Mouse (Mus musculus) c-Kit-positive CD71-negative TER-119-negative erythroid progenitor cells, embryonic 14.5 days (primary cell): ENCODE results near the gene Hsdl2.
"Not testable (repeated sequence)": the region's sequence is repeated elsewhere in the genome, so short reads cannot be mapped to it uniquely, and the experiment has no call there.

Experiments
- DNase-seq: peaks from one replicate; pipeline ENCODE4 v3.0.0-alpha.2; 2013; ENCODE audit warnings: low read depth

Hsdl2 gene

DNA sequence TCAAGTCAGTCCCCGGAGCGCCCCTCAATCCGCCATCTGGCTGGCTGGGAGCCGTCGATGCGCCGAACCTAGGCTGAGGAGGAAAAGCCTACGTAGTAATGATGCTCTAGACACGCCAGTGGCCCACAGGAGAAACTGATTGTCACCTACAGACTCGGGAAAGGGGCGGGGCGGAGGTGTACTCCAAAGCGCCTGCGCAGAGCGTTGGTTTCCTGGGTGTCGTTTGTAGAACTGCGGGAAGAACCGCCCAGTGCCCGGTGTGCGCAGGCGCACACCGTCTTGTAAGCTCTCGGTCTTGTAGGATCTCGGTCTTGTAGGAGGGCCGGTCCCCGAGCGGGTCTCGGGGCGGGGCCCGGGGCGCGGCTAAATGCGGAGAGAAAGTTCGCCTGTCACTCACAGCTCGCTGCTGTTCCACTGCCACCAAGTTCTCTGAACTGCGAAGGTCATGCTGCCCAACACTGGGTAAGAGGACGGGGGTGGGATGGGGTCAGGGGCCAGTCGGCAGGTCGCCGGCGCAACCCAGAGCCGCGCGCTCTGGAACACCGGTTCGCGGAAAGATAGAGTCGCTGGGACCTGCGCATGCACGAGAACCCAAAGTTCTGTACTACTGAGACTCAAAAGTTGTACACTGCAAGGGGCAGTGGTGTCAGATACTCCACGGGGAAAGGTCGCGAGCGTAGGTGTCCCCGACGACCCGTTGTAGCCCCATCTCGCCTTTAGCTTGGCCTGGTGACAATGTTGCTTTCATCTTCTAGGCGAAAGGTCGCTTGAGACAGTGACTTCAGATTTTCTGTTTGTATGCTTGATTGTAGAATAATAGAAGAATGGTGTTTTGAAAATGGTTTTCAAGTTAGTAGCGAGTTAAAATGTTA lies at the start of gene Hsdl2:
Gene Hsdl2, plus strand, starts transcription at position 250 of the 872 bp plus-strand sequence.
- DNase-seq, result peak; percentile 99

DNA sequence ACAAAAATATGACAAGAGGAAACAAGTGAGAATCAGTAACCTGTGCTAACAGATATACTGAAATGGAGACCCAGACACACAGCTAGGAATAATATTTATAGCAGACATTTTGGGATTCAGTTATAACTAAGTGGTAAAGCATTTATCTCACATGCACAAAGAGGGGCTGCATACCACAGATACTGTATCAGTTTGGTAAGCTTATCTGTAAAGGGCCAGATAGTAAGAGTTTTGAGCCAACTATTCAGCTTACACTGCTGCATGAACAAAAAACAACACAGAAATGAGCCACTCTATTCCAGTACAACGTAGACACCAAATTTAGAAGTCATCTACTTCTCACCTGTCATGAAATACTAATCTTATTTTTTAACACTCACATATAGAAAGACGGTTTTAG lies 48.1 kb upstream of the Hsdl2 start:
- no peak for DNase-seq

DNA sequence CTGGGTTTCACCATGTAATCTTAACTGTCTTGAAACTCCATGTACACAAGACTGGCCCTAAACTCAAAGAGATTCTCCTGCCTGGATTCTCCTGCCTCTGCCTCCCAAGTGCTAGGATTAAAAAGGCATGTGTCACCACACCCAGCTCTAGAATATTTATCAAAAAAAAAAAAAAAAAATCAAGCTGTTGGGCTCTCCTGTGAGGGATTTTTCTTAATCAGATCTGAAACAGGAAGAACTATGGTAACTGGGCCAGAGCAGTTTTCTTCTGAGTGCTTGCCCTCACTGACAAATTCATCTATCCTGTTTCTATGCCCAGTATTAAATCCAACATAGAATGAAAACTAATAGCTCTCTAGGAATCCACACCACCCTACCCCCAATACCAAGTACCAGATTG lies 45.7 kb upstream of the Hsdl2 start:
- no peak for DNase-seq

DNA sequence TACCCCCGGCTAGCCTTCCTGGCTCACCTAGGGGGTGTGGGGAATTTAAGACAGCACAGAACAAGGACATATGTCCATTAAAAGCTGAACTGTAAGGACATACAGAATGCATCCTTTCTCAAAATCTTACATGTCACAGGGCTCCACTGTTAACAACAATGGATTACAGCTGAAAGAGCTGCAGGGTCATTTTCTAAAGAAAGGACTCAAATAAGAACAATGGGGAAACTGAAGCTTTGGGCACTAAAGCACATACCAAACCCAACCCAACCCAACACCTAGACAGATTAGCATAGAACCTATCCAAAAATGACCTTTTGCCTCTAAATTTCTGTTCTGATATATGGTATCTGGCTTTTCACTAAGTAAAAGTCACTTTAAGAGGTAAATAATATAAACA lies 45.1 kb upstream of the Hsdl2 start:
- DNase-seq, result no peak

DNA sequence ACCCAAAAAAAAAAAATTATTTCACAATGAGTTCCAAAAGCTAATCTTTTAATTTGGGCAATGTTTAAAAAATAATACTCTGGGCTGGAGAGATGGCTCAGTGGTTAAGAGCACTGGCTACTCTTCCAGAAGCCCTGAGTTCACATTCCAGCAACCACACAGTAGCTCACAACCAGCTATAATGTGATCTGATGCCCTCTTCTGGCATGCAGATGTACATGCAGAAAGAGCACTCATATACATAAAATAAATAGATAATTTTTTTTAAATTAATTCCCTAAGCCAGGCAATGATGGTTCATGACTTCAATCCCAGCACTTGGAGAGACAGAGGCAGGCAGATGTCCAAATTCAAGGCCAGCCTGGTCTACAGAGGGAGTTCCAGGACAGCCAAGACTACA lies 38.4 kb upstream of the Hsdl2 start:
- DNase-seq, result no peak

DNA sequence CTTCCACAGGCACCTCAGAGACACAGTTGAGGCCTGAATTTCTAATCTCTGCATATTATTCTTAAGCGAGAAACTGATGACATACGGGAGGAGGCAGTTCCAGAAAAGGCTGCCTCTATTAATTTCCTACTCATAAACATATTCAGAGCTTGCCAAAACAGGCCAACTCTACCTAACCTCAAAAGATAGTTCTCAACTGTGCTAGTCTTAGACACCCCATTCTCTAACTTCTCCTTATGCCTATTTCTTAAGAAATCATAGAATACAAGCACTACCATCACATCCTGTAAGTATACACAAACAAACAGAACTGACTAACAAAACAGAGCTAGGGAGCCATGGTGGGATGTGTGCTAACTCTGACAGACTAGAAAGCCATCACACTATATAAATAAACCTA lies 36.7 kb upstream of the Hsdl2 start:
- DNase-seq, result no peak

DNA sequence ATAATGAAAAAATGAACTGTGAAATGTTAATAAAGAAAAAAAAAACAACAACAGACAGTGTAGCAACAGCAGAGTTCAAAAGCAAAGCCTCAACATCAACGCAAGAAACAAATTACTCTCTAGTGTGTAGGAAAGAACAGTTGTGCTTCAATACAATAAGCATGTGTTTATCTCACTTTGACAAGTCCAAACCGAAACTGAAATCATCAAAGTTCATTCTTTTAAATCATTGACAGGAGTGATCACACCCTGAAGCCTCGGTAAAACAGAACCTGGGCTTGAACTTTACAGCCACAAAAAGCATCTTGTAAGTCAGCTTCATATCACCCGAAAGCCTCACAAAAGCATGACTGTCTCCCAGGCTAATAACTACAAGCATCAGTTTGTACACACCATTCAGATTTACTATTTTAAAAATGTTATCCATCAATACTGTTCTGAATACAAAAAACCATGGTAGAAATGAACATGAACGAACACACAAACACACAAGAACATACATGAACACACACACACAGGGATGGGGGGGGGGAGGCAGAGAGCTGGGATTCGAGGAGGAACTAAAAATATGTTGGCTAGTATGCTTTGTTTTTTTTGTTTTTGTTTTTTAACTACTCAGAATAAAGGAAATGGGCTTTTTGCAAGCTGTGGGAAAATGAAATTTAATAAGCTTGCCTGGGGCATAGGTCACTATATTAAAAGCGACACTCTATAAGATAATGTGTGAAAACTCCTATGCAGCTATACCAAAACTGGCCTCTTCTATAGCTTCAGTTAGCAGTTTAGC lies 34.9 kb upstream of the Hsdl2 start:
- no peak for DNase-seq

DNA sequence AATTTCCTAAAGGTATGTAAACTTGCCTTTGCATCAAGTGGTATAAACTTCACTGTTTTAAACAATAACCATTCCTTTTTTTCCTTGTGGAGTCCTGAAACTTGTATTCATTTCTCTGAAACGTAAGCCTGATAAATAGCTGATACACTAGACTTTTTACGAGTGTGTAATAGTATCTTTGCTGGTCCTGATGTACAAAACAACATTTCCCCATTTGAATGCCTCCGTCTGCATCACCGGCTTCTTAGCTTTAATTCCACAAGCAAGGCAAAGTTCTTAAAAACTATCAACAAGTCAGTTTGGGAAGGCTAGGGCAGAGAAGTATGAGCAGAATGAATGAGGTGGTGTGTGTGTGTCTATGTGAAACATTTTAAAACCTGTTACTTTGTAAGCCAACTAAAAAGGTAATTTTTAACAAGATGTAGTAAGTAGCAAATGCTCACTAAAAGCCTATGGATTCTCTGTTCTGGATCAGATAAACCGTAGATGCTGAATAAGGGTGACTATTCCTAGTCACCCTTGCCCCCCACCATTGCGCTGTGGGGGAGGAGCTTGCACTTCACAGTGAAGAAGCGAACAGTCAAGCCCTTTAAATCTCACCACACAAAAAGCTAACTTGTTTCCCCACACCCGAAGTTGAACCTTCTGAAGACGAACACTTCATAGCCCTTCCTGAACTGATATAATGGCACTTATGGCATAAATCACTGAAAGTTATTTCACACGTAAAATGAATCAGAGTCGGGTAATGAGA lies 34.0 kb upstream of the Hsdl2 start:
- DNase-seq, result no peak

DNA sequence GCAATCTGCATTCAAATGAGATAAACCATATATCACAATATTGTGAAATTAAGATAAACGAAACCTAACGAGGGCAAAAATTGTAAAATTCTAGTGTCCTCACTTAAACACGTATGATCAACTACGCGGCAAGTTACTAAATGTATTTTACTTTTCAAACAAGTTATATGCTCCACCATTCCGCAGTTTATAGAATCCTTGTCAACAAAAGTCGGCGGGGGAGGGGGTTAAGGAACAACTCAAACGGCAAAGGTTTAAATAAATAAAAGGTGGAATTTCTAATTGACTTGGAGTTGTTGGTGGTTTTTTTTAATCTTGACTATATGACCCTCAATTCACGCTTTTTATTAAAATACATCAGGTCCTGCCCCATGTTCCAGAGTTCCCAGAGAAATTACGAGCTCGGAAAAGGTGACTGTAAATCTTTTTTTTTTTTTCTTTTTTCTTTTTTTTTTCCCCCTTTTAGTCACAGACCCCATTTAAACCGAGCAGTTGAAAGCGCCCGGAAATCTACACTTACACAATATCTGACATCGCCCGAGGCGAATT lies 33.3 kb upstream of the Hsdl2 start:
- DNase-seq, result no peak

DNA sequence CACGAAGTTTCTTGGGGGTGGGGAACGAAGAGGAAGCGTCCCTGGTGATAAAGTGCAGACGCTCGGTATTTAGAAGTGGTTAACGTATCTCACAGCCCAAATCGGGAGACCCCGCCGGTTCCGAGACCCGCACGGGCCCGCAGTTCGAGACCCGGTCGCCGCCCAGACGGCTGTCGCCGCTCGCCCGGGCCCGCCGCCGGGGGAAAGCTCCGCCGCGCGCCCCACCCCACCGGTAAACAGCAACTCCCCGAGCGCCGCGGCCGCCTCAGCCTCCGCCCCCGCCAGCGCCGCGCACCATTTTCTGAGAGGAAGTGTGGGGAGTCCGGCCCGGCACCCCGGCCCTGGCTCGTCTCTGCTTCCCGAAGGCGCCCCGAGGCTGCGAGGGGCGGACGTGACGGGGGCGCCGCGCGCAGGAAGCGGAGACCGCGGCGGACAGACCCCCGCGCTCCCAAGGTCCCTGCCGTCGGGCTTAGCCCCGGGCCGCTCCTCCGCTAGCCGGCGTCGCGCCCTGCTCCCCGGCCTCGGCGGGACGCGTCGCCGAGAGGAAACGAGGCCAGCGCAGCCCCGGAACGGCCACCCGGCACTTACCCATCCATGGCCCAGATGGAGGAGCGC lies 32.7 kb upstream of the Hsdl2 start:
- DNase-seq, result peak; percentile 62

DNA sequence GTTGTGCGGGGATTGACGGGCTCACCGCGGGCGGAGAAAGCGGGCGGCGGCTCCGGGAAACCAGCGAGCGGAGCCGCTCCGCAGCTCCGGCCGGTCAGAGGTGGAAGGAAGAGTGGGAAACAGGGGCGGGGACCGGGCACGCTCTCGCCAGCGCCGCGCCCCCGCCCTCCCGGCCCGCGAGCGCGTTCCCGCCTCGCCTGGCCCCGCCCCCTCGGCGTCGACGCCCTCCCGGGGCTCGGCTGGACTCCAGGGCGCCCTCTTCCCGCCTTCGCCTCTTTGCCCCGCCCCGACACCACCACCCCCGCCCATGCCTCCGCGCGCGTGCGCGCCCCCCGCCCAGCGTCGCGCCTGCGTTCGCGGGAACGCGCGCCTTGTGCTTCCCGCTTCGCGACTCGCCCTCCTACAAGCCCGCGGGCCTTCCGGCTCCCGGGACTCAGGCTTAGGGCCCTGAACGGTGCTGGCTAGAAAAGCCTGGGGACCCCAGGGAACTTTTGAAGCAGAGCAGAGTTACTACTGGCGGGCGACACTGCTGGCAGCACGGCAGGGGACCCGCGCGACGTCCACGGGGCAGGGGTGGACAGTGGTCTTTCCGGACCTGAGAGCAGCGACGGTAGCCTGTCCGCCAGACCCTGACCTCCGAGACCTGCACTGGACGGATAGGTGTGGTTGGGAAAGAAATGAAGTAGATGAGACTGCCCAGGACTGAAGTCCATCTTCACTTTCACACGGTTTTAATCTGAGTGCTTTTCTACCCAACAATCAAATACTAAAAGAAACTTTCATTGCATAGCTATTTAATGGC lies 32.0 kb upstream of the Hsdl2 start, which contains the start of gene Ptbp3:
Gene Ptbp3, minus strand, starts transcription at position 190 of the 802 bp plus-strand sequence.
- peak; percentile 85 for DNase-seq

DNA sequence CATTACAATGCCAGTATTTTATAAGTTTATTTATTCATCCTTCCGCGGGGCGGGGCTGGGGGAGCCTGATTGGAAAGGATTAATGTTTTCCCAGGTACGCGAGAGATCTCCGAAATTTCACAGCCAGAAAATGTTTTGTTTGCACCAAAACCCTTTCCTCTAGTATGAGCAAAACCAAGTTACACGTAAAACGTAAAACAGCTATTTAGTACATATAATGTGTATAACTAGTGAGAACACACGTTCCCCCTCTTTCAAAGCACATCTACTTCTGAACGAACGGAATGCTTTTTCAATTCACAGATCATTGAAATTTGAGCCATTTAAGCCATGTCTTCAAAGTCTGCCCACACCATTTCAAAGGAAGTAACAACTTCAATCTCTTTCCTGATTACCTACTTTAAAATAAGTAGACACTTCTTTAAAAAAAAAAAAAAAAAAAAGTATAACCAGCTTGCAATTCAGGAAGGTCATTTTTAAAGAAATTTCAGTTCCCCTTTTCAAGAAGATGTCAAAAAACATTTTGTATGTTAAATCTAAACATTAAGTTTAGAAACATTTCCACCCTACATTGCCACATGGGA lies 31.3 kb upstream of the Hsdl2 start:
- no peak for DNase-seq

DNA sequence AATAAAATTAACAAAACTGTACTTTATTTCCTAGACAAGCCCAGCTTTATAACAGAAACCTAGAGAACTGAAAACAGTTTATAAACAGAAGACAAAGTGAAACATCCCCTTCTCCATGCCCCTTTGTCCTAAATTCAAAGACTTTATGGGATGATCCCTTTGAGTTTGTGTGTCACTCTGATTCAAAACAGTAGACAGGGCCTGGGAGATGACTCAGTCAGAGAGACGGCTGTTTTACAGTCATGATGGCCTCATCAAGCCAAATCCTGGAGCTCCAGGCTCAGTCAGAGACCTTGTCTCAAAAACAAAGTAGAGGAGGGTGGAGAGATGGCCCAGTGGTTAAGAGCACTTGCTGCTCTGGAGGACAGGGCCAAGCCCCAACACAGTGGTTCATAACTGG lies 29.5 kb upstream of the Hsdl2 start:
- DNase-seq, result no peak

DNA sequence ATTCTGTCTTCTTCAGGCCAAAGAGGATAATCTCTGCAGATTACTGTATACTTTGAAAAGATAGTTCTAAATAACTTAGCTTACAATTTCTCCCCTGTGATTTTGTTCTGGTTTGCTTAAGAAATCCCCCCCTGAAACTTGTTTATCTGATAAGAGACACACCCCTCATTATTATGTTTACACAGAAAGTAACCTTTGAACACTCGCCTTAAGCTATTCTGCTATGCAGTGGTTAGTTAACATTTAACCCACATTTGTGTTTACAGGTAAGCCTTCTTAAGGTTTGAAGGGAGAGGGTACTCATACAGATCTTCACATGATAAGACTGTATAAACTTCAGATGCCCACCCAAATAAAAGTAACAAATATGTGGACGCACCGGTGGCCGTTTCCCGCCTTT lies 28.5 kb upstream of the Hsdl2 start:
- no peak for DNase-seq

DNA sequence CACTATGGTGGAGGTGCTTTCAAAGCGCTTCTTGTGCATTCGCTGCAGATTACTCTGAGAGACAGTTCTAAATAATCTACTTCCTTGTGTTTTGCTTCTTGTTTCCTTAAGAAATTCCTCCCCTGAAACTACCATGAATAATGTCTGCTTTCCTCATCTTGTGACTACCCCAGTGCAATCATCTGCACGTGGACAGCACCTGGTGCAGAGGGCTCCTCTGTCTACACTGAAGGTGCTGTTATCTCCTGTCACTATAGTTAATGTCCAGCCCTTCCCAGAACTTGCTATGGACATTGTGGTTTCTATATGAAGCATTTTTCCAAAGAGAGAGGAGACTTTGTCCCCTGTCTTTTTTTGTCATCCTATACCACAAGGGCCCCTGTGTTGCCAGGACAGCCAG lies 27.8 kb upstream of the Hsdl2 start:
- DNase-seq, result no peak

DNA sequence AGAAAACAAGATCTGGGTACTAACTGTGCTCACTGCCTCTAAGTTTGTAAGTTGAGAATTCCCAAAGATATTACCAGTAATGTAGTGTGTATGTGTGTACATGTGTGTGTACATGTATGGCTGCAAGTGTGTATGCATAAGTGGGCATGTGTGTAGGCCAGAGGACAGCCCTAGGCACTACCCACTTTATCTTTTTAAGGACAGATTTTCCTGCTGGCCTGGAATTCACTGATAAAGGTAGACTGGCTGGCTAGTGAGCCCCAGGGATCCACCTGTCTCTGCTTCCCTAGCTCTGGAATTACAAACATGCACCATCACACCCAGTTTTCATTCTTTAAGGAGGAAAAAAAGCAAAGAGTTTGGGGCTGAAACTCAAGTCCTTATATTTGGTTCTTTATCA lies 26.2 kb upstream of the Hsdl2 start:
- no peak for DNase-seq

DNA sequence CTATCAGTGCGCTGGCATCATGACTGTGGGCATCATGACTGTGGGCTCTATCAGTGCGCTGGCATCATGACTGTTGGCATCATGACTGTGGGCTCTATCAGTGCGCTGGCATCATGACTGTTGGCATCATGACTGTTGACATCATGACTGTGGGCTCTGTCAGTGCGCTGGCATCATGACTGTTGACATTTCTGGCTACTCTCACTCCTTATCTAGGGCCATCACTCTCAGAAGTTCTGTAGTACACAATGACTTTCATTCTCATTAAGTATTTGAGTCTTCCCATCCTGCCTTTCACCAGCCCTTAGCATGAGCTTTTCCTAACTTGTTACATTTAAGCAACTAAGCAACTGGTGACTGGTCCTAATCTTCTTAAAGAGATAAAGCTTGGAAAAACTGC lies 24.0 kb upstream of the Hsdl2 start:
- DNase-seq, result not testable (repeated sequence)

DNA sequence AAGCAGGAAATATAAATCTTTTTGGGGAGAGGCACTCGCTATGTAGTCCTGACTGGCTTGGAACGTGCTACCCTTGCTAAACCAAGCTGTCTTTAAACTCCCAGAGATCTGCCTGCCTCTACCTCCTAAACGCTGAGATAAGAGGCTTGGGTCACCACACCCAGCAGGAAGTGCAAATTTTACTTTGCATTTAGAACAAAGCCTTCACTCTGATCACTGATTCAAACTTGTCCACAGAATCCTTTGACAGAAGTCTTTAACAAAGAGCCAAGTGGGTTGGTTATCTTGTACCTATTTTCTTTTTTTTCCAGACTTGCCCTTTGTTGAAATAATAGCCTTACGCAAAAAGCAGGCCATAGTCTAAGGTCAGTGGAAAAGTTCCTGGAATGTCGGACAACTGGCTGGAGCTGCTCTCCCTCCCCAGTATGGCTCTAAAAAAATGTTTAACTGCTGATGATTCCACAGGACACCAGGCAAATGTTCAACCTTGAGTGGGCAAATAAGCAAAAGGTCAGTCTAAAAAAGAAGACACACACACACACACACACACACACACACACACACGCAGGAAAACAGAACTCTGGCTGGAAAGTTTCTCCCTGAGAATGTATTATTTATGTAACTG lies 23.2 kb upstream of the Hsdl2 start:
- no peak for DNase-seq

DNA sequence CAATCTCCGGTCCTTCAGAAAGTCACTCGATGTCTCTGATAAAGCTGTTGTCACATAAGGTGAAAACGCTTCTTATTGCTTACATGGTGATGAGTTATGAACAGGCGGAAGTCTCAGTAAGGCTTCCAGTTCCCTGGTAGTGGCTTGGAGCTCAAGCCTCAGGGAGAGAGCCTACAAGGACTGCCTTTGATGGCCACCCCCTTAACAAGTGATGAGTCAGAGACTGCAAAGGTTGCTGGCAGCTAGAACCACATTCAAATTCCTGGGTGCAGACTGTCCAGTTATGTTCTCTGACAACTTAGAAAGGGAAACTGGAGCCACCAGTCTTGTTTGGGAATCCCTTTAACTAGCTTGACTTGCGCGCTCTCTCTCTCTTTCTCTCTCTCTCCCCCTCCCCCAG lies 21.2 kb upstream of the Hsdl2 start:
- no peak for DNase-seq

DNA sequence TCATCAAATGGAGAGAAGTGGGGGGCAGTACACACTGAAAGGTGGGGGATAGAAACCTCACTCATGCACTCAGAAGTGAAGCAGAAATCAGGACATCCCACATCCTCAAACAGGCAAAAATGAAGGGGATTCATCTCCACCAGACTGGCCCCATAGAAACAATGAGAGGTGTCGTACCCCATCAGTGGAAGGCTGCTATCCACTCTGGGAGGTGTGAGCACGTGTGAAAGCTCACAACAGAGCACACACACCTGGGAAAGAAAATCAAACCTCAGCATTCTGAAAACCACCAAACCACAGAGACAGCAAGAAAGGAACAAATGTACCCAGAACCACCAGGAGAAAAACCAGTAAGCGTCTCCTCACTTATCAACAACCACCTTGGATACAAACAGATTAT lies 17.2 kb upstream of the Hsdl2 start:
- DNase-seq, result no peak
